Mouse (Mus musculus): ENCODE measurements at regions not wholly inside any gene's neighbourhood (a gene's known extent, or its start where the extent isn't known, plus 50 kb on each side); places are given as distances from the start of the nearest gene placed in this dataset.
A peak's percentile ranks its signal among the peaks of the same experiment; 100 is the strongest.

GRCm38 (mm10) chr14:92958138-92958537, 932.3 kb downstream of the Pcdh9 start:
- DNase-seq, result no peak

- DNase-seq, result no peak
Measured at GRCm38 (mm10) chr14:92955485-92955884, 935.0 kb downstream of the Pcdh9 start.

GRCm38 (mm10) chr14:92907623-92908045, 982.8 kb downstream of the Pcdh9 start:
- DNase-seq, result peak; percentile 2

- DNase-seq, result no peak
Measured at GRCm38 (mm10) chr14:92874548-92874947, 1015.9 kb downstream of the Pcdh9 start.

- DNase-seq, result no peak
Measured at GRCm38 (mm10) chr14:92866462-92866861, 1024.0 kb downstream of the Pcdh9 start.

GRCm38 (mm10) chr14:92862942-92863341, 1027.5 kb downstream of the Pcdh9 start:
- no peak for DNase-seq

- DNase-seq, result no peak
Measured at GRCm38 (mm10) chr14:92860723-92861122, 1029.8 kb downstream of the Pcdh9 start.

- DNase-seq, result no peak
Measured at GRCm38 (mm10) chr14:92833646-92834045, 1056.8 kb downstream of the Pcdh9 start.

- no peak for DNase-seq
Measured at GRCm38 (mm10) chr14:92829171-92829570, 1061.3 kb downstream of the Pcdh9 start.

GRCm38 (mm10) chr14:92826576-92827284, 1063.7 kb downstream of the Pcdh9 start:
- DNase-seq, result no peak

GRCm38 (mm10) chr14:92820061-92820460, 1070.4 kb downstream of the Pcdh9 start:
- DNase-seq, result no peak
